Mouse (Mus musculus): ENCODE measurements around the gene Fpgs. TPM values are rescaled to one million over a fixed set of nuclear protein-coding genes. Genes with fewer than 3 reads are reported as not detected.

Gene Fpgs
- 15.6 TPM for polyA plus RNA-seq (2017; shearing (Covaris generic))

DNA sequence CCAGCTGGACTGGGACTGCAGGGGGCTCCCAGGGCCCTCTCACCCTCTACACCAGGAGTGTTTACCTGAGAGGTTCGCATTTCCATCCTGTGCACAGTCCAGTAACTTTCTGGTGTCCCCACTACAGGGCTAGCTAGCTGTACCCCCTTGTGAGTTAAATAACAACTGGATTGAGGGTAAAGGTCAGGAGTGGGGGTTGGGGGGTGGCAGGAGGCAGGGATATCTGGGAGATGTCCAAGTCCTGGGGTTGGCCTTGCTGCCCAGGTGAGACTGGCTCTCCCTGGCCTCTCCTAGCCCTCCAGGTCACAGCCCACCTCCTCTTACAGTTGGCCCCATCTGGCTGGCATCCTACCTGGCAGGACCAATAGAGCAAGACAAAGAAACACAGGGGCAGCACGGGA lies at the start of gene Fpgs:
Gene Fpgs, minus strand, starts transcription at position 125 of the 401 bp plus-strand sequence.

DNA sequence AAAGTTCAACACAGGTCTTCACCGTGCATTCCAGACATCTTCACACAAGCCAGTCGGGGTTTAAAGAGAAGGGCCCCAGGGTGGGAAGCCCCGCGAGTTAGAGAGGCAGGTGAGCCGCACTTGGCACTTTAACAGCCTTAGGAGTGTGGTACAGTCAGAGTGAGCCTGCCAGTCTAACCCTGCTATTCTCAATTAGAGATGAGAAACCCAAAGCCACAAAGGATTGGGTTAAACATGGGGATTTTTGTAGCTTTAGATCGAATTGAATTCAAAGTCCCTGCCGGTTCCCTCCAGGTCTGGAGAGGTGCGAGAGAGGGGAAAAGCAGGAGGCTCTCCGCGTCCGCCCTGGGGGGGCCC lies 36.9 kb upstream of the Fpgs start, which contains the start of gene 6330409D20Rik:
Gene 6330409D20Rik, minus strand, starts transcription at position 101 of the 357 bp plus-strand sequence.

DNA sequence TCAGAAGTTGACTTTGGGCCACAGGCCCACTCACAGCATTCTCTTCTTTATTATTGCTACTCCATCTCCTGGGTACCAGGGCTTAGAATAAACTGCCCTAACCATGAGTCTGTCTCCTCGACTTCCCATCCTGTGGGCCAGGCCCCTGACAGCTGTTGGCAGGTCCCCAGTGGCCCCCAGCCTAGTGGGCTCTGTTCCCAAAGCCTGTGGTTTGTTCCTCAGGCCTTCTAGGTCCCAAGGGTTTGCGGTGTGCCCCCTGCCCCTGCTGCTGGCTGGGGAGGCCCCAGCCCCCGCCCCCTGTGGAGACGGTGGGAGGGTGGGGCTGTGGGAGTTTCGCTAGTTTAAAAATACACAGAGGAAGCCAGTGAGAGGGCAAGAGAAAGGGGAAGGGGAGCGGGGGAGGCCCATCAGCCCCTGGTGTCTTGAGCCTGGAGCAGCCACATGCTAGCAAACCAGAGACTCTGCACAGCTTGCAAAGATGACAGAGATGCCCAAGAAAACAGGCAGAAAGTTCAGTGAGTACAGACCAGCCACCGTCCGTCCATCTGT lies 16.8 kb upstream of the Fpgs start, which contains the start of gene Sh2d3c:
Gene Sh2d3c, plus strand, starts transcription at position 375 of the 549 bp plus-strand sequence.

DNA sequence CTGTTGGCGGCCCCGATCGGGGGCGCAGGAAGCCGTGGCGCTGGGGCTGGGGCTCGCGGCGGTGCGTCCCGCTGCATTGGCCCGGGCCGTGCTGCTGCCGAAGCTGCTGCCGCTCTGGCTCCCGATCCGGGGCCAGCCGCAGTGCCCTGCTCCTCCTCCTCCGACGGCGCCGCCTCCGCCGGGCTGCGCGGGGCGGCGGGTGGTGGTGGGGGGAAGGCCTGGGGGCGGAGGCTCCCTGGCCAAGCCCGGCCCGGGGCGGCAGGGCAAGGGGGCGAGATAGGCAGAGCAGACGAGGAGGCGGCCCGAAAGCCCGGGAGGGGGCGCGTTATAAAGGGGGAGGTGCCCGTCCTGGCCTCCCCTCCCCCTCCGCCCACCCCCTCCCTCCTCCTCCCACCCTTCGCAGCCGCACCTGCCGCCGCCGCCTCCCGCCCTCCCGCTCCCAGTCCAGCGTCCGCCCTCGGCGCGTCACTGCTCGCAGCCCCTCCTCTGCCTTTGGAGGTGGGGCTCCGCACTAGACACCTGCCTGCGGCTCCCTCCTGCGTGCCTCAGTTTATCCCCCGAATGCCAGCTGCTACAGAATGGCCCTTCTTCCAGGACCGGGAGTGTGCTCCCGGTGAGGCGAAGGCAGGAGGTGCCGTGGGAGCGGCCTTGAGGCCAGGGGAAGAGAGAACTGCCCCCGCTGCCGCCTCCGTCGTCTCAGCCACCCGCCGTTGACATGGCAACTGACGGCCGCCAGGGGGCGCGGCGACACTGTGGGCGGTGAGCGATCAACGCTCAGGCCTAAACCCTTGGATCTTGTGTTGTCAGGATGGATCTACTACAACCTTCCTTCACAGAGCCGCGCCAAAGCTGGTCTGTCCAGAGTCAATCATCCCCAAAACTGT lies 9.2 kb upstream of the Fpgs start, which contains the start of gene Cdk9:
Gene Cdk9, minus strand, starts transcription at position 143 of the 884 bp plus-strand sequence.

DNA sequence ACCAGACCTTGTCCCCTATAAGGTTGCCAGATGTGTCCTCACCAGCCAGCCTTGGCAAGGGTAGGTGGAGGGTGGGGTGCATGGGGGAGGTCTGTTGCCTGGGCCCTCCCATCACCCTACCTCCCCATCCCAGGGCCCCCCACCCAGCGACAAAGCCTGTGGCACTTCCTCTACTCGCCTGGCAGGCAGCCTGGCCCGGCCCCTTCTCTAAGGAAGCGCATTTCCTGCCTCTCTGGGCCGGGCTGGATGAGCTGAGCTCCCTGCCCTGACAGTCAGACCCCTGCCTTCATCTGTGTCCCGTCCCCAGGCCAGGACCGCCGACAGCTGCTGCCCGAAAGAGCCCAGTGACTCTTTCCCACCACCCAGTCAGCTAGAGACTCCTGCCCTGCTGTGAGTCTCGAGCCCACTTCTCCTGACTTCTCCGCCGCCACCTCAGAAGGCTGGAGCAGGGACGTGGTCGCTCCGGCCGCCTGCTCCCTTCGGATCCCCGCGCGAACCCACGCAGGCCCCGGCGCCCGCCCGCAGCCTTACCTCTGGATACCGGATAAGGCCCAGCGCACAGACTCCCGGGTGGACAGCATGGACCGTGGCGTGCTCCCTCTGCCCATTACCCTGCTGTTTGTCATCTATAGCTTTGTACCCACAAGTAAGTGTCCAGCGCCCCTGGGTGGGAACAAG lies 57.4 kb downstream of the Fpgs start, which contains the start of gene Eng:
Gene Eng, plus strand, starts transcription at position 217 of the 678 bp plus-strand sequence.

Other genes starting within 250 kb of the Fpgs start
- 59.5 TPM for gene Fam102a, start 168.8 kb downstream of the Fpgs start, polyA plus RNA-seq (2017; shearing (Covaris generic))
- 142 TPM for gene Dpm2, start 133.3 kb downstream of the Fpgs start, polyA plus RNA-seq (2017; shearing (Covaris generic))
- not detected for gene Pip5kl1, start 129.3 kb downstream of the Fpgs start, polyA plus RNA-seq (2017; shearing (Covaris generic))
- gene 9430097D07Rik, start 128.5 kb downstream of the Fpgs start, polyA plus RNA-seq (2017; shearing (Covaris generic)), result not detected
- gene St6galnac4, start 117.0 kb downstream of the Fpgs start, polyA plus RNA-seq (2017; shearing (Covaris generic)), result 47.0 TPM
- gene St6galnac6, start 104.4 kb downstream of the Fpgs start, polyA plus RNA-seq (2017; shearing (Covaris generic)), result 3.4 TPM
- gene Ak1, start 82.4 kb downstream of the Fpgs start, polyA plus RNA-seq (2017; shearing (Covaris generic)), result not detected
- gene Eng, start 57.5 kb downstream of the Fpgs start, polyA plus RNA-seq (2017; shearing (Covaris generic)), result 0.23 TPM
- gene Cdk9, start 8.9 kb upstream of the Fpgs start, polyA plus RNA-seq (2017; shearing (Covaris generic)), result 35.7 TPM
- gene Sh2d3c, start 16.9 kb upstream of the Fpgs start, polyA plus RNA-seq (2017; shearing (Covaris generic)), result 139 TPM
- 0.66 TPM for gene 6330409D20Rik, start 36.9 kb upstream of the Fpgs start, polyA plus RNA-seq (2017; shearing (Covaris generic))
- 69.2 TPM for gene Tor2a, start 53.1 kb upstream of the Fpgs start, polyA plus RNA-seq (2017; shearing (Covaris generic))
- 2.0 TPM for gene Ttc16, start 71.5 kb upstream of the Fpgs start, polyA plus RNA-seq (2017; shearing (Covaris generic))
- gene Ptrh1, start 71.6 kb upstream of the Fpgs start, polyA plus RNA-seq (2017; shearing (Covaris generic)), result 8.0 TPM
- 0.68 TPM for gene Cfap157, start 80.3 kb upstream of the Fpgs start, polyA plus RNA-seq (2017; shearing (Covaris generic))
- 2.9 TPM for gene Stxbp1, start 143.1 kb upstream of the Fpgs start, polyA plus RNA-seq (2017; shearing (Covaris generic))
- gene Fam129b, start 172.0 kb upstream of the Fpgs start, polyA plus RNA-seq (2017; shearing (Covaris generic)), result 1.4 TPM